Mouse (Mus musculus) layer of hippocampus, adult 9-10 months (tissue): Measurements from ENCODE around the gene Ctxn2.
A peak's percentile ranks its signal among the peaks of the same experiment; 100 is the strongest.
"Not testable (repeated sequence)": the region's sequence is repeated elsewhere in the genome, so short reads cannot be mapped to it uniquely, and the experiment has no call there.

ENCODE experiments used
- DNase-seq: peaks from one replicate; pipeline ENCODE4 v3.0.0; 2022; ENCODE audit warnings: low spot score

Gene Ctxn2

GRCm38 (mm10) chr2:125135903-125136811, at the start of gene Ctxn2:
Ctxn2 (plus strand) TSS chr2:125136692.
- peak; percentile 20 for DNase-seq

GRCm38 (mm10) chr2:125088757-125089156, 47.7 kb upstream of the Ctxn2 start:
- DNase-seq, result no peak

GRCm38 (mm10) chr2:125092123-125092522, 44.4 kb upstream of the Ctxn2 start:
- DNase-seq, result not testable (repeated sequence)

- DNase-seq, result not testable (repeated sequence)
Observed at GRCm38 (mm10) chr2:125104491-125104890, 32.0 kb upstream of the Ctxn2 start.

- not testable (repeated sequence) for DNase-seq
Observed at GRCm38 (mm10) chr2:125106536-125106935, 30.0 kb upstream of the Ctxn2 start.

GRCm38 (mm10) chr2:125119381-125120110, 16.9 kb upstream of the Ctxn2 start:
- peak; percentile 32 for DNase-seq

- DNase-seq, result no peak
Observed at GRCm38 (mm10) chr2:125122288-125122623, 14.2 kb upstream of the Ctxn2 start.

- DNase-seq, result peak; percentile 35
Observed at GRCm38 (mm10) chr2:125122624-125123476, 13.6 kb upstream of the Ctxn2 start.

GRCm38 (mm10) chr2:125123477-125123852, 13.0 kb upstream of the Ctxn2 start, which contains the start of gene Myef2:
Myef2 (minus strand) TSS chr2:125123661.
- DNase-seq, result no peak

GRCm38 (mm10) chr2:125125824-125126223, 10.7 kb upstream of the Ctxn2 start:
- no peak for DNase-seq

GRCm38 (mm10) chr2:125126792-125127191, 9.7 kb upstream of the Ctxn2 start:
- no peak for DNase-seq

- DNase-seq, result no peak
Observed at GRCm38 (mm10) chr2:125134113-125134512, 2.4 kb upstream of the Ctxn2 start.

GRCm38 (mm10) chr2:125136846-125137245, 354 bp downstream of the Ctxn2 start:
- no peak for DNase-seq

GRCm38 (mm10) chr2:125142336-125142735, 5.8 kb downstream of the Ctxn2 start:
- no peak for DNase-seq

- DNase-seq, result no peak
Observed at GRCm38 (mm10) chr2:125152388-125152787, 15.9 kb downstream of the Ctxn2 start, which contains the start of gene Slc12a1. Slc12a1 (plus strand) TSS chr2:125152505.

- DNase-seq, result no peak
Observed at GRCm38 (mm10) chr2:125154294-125154693, 17.8 kb downstream of the Ctxn2 start.

GRCm38 (mm10) chr2:125155504-125155903, 19.0 kb downstream of the Ctxn2 start:
- no peak for DNase-seq

- no peak for DNase-seq
Observed at GRCm38 (mm10) chr2:125162012-125162470, 25.5 kb downstream of the Ctxn2 start.

- DNase-seq, result peak; percentile 9
Observed at GRCm38 (mm10) chr2:125178225-125178798, 41.8 kb downstream of the Ctxn2 start.

- DNase-seq, result no peak
Observed at GRCm38 (mm10) chr2:125187904-125188303, 51.4 kb downstream of the Ctxn2 start.

GRCm38 (mm10) chr2:125189197-125189596, 52.7 kb downstream of the Ctxn2 start:
- peak; percentile 56 for DNase-seq

GRCm38 (mm10) chr2:125192905-125193304, 56.4 kb downstream of the Ctxn2 start:
- no peak for DNase-seq
